Mouse (Mus musculus) thymus, postnatal 36 days (tissue): ENCODE results near the gene Fnip1.

Experiments
- DNase-seq, 2 experiments: peaks; one replicate each; pipeline ENCODE4 v3.0.0; 2022; ENCODE audit warnings: mixed read lengths in 2 of 2

Gene Fnip1

GRCm38 (mm10) chr11:54464557-54465244, 26.7 kb downstream of the Fnip1 start:
- DNase-seq = no peak

- no peak for DNase-seq
These were observed 34.2 kb downstream of the Fnip1 start for GRCm38 (mm10) chr11:54472231-54472630.

GRCm38 (mm10) chr11:54478414-54478813, 40.4 kb downstream of the Fnip1 start:
- DNase-seq = peak in 1 of 2 experiments; percentile 16

- DNase-seq = no peak
These were observed 48.0 kb downstream of the Fnip1 start for GRCm38 (mm10) chr11:54486041-54486440.

- DNase-seq = no peak
These were observed 54.1 kb downstream of the Fnip1 start for GRCm38 (mm10) chr11:54491946-54492558.

- DNase-seq = peak; percentile 14 to 28
These were observed 54.6 kb downstream of the Fnip1 start for GRCm38 (mm10) chr11:54492559-54492958.

- DNase-seq = no peak
These were observed 61.8 kb downstream of the Fnip1 start for GRCm38 (mm10) chr11:54499838-54500237.

- DNase-seq = no peak
These were observed 64.7 kb downstream of the Fnip1 start for GRCm38 (mm10) chr11:54502546-54503245.

GRCm38 (mm10) chr11:54513584-54513983, 75.6 kb downstream of the Fnip1 start:
- DNase-seq = no peak

GRCm38 (mm10) chr11:54521927-54522528, 84.0 kb downstream of the Fnip1 start:
- DNase-seq = peak; percentile 6 to 16

GRCm38 (mm10) chr11:54522529-54523430, 84.8 kb downstream of the Fnip1 start, which contains the start of gene Rapgef6:
TSS of gene Rapgef6 (plus strand) at chr11:54522847.
- DNase-seq = peak; percentile 98 to 99

GRCm38 (mm10) chr11:54523431-54524001, 85.5 kb downstream of the Fnip1 start:
- no peak for DNase-seq

GRCm38 (mm10) chr11:54528002-54528401, 90.0 kb downstream of the Fnip1 start:
- DNase-seq = no peak

- no peak for DNase-seq
These were observed 92.4 kb downstream of the Fnip1 start for GRCm38 (mm10) chr11:54530391-54530790.

GRCm38 (mm10) chr11:54530916-54531315, 92.9 kb downstream of the Fnip1 start:
- DNase-seq = no peak

GRCm38 (mm10) chr11:54533834-54534233, 95.8 kb downstream of the Fnip1 start:
- no peak for DNase-seq

GRCm38 (mm10) chr11:54534871-54535270, 96.9 kb downstream of the Fnip1 start:
- DNase-seq = peak; percentile 72 to 80

GRCm38 (mm10) chr11:54539031-54539430, 101.0 kb downstream of the Fnip1 start:
- no peak for DNase-seq

GRCm38 (mm10) chr11:54539486-54539885, 101.5 kb downstream of the Fnip1 start:
- DNase-seq = no peak

GRCm38 (mm10) chr11:54540328-54540727, 102.3 kb downstream of the Fnip1 start:
- no peak for DNase-seq

- no peak for DNase-seq
These were observed 104.4 kb downstream of the Fnip1 start for GRCm38 (mm10) chr11:54542414-54542813.

- DNase-seq = no peak
These were observed 117.0 kb downstream of the Fnip1 start for GRCm38 (mm10) chr11:54554970-54555369.
